9 mouse cellular contexts compared by ENCODE assay signal in the genomic region with DNA sequence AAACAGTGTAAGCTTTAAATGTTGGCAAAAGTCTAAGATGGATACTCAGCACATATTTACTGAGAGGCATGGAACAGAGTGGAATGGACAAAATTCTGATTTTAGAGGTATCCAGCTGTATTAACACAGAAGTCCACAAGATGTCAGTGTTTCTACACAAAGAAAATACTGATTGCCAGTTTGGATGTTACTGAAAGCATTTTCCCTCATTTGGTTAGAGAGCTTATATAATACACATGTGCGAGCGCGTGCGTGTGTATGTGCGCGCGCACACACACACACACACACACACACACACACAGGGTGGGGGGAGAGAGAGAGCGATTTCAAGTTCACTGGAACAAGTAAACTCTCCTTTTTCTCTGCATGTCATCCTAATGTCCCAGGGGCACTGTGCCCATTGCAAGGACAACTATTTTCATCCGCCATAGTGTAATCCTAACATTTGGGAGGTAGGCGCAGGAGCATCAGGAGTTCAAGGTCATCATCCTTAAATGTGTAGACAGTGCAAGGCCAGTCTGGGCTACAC. TPM values are rescaled to one million over a fixed set of nuclear protein-coding genes. Genes with fewer than 3 reads are reported as not detected.
DNase-seq lines count a peak whose midpoint lies in the region; ATAC-seq and TF ChIP-seq lines count a peak whose summit lies in the region.
"Had no signal": no experiment of that assay in that cellular context is flagged by ENCODE, and none has a peak within 500 bp of the region (broad histone marks: within the 10 kb centered on the region; RNA-seq: fewer than 3 reads in every experiment).

No protein-coding gene starts in this region.

- no peaks in the 10 kb centered on the region for H3K4me1 ChIP-seq in forebrain, embryonic 13.5 days
- H3K4me1 ChIP-seq in forebrain, embryonic 11.5 days (replicated peaks; ENCODE audit: control insufficient read depth, insufficient read depth, low read length) = no peaks in the 10 kb centered on the region
- no peaks in the 10 kb centered on the region for H3K4me1 ChIP-seq in ES-Bruce4 (ENCODE audit: control insufficient read depth, insufficient read depth, low read length)
- H3K4me1 ChIP-seq in hindbrain, embryonic 13.5 days (replicated peaks) = no peaks in the 10 kb centered on the region
- H3K4me1 ChIP-seq in neural tube, embryonic 11.5 days (ENCODE audit: control insufficient read depth, insufficient read depth, low read length) = no peaks in the 10 kb centered on the region
- H3K4me1 ChIP-seq: liver, embryonic 13.5 days had no signal

- H3K27me3 ChIP-seq in forebrain, embryonic 13.5 days = no peaks in the 10 kb centered on the region
- H3K27me3 ChIP-seq in forebrain, embryonic 11.5 days (ENCODE audit: control insufficient read depth, insufficient read depth, low read length) = no peaks in the 10 kb centered on the region
- H3K27me3 ChIP-seq in ES-Bruce4 (ENCODE audit: control insufficient read depth, insufficient read depth, low read length, poor library complexity, severe bottlenecking) = no peaks in the 10 kb centered on the region
- H3K27me3 ChIP-seq in hindbrain, embryonic 13.5 days = 0 out of 2 replicates have a peak, but pooled peaks cover 3% of the 10 kb centered on the region
- no peaks in the 10 kb centered on the region for H3K27me3 ChIP-seq in neural tube, embryonic 11.5 days (ENCODE audit: control insufficient read depth, insufficient read depth, low read length)
- H3K27me3 ChIP-seq: liver, embryonic 13.5 days had no signal

- H3K4me2 ChIP-seq in forebrain, embryonic 13.5 days = no peak overlapping the region
- H3K4me2 ChIP-seq in forebrain, embryonic 11.5 days (ENCODE audit: low read depth, low read length, severe bottlenecking) = no peak overlapping the region
- H3K4me2 ChIP-seq in hindbrain, embryonic 13.5 days = no peak overlapping the region
- H3K4me2 ChIP-seq in neural tube, embryonic 11.5 days (ENCODE audit: low read depth) = no peak overlapping the region
- H3K4me2 ChIP-seq: liver, embryonic 13.5 days had no signal

- no peaks in the 10 kb centered on the region for H3K9me3 ChIP-seq in forebrain, embryonic 13.5 days (replicated peaks)
- H3K9me3 ChIP-seq in forebrain, embryonic 11.5 days (ENCODE audit: control insufficient read depth, low read length) = no peaks in the 10 kb centered on the region
- no peaks in the 10 kb centered on the region for H3K9me3 ChIP-seq in ES-Bruce4 (replicated peaks; ENCODE audit: control insufficient read depth, insufficient read depth, low read length, poor library complexity, severe bottlenecking)
- no peaks in the 10 kb centered on the region for H3K9me3 ChIP-seq in hindbrain, embryonic 13.5 days
- no peaks in the 10 kb centered on the region for H3K9me3 ChIP-seq in neural tube, embryonic 11.5 days (ENCODE audit: control insufficient read depth, low read length)
- H3K9me3 ChIP-seq: liver, embryonic 13.5 days had no signal

- WGBS in forebrain, embryonic 13.5 days = 52% methylated on average over 10 of the region's 10 CpGs
- WGBS in forebrain, embryonic 11.5 days = 64% methylated on average over 10 of the region's 10 CpGs
- WGBS in hindbrain, embryonic 13.5 days = 60% methylated on average over 10 of the region's 10 CpGs
- 68% methylated on average over 10 of the region's 10 CpGs for WGBS in neural tube, embryonic 11.5 days

- H3K4me3 ChIP-seq in forebrain, embryonic 13.5 days = no peak overlapping the region
- no peak overlapping the region for H3K4me3 ChIP-seq in forebrain, embryonic 11.5 days (ENCODE audit: low read depth, low read length)
- no peak overlapping the region for H3K4me3 ChIP-seq in ES-Bruce4 (ENCODE audit: low read depth, low read length)
- no peak overlapping the region for H3K4me3 ChIP-seq in hindbrain, embryonic 13.5 days
- no peak overlapping the region for H3K4me3 ChIP-seq in neural tube, embryonic 11.5 days (ENCODE audit: low read depth, low read length)
- H3K4me3 ChIP-seq: liver, embryonic 13.5 days had no signal

- no peak overlapping the region for H3K9ac ChIP-seq in forebrain, embryonic 13.5 days
- no peak overlapping the region for H3K9ac ChIP-seq in forebrain, embryonic 11.5 days (ENCODE audit: low read length)
- no peak overlapping the region for H3K9ac ChIP-seq in ES-Bruce4 (ENCODE audit: low read depth, poor library complexity, severe bottlenecking)
- no peak overlapping the region for H3K9ac ChIP-seq in hindbrain, embryonic 13.5 days
- no peak overlapping the region for H3K9ac ChIP-seq in neural tube, embryonic 11.5 days (ENCODE audit: low read length)
- H3K9ac ChIP-seq: liver, embryonic 13.5 days had no signal

- H3K36me3 ChIP-seq in forebrain, embryonic 13.5 days (ENCODE audit: poor library complexity, severe bottlenecking) = no peaks in the 10 kb centered on the region
- H3K36me3 ChIP-seq in forebrain, embryonic 11.5 days (ENCODE audit: control insufficient read depth, insufficient read depth, low read length) = no peaks in the 10 kb centered on the region
- no peaks in the 10 kb centered on the region for H3K36me3 ChIP-seq in ES-Bruce4 (ENCODE audit: control insufficient read depth, insufficient read depth, low read length, poor library complexity, severe bottlenecking)
- H3K36me3 ChIP-seq in hindbrain, embryonic 13.5 days = no peaks in the 10 kb centered on the region
- H3K36me3 ChIP-seq in neural tube, embryonic 11.5 days (ENCODE audit: control insufficient read depth, insufficient read depth, low read length) = no peaks in the 10 kb centered on the region
- H3K36me3 ChIP-seq: liver, embryonic 13.5 days had no signal

- peak; percentile 10 for TF ChIP-seq CTCF in ES-Bruce4 (IDR thresholded peaks at IDR 0.05; ENCODE audit: low read depth, low read length)

- DNase-seq in forebrain, embryonic 11.5 days (ENCODE audit: low spot score) = no peak
- peak; percentile 63 to 75 for DNase-seq in cerebellum, postnatal 36 days
- DNase-seq in left cerebral cortex, postnatal 14 days (ENCODE audit: low spot score in 2 of 2) = peak; percentile 77 to 92
- DNase-seq in neural tube, embryonic 11.5 days (ENCODE audit: low spot score) = peak; percentile 25
- DNase-seq: liver, embryonic 13.5 days had no signal

- intact Hi-C loops in left cerebral cortex, postnatal 14 days (cut with DNase I) = loop anchor here (5.0 to 10.0 kb wide), 3 partner anchors 424 to 761 kb away; no protein-coding TSS in a partner anchor

- TF ChIP-seq POLR2A in ES-Bruce4 (IDR thresholded peaks at IDR 0.05; ENCODE audit: insufficient read depth, low read length) = no peak

- no peak overlapping the region for H3K27ac ChIP-seq in forebrain, embryonic 13.5 days
- H3K27ac ChIP-seq in forebrain, embryonic 11.5 days (ENCODE audit: low read depth, low read length) = no peak overlapping the region
- H3K27ac ChIP-seq in ES-Bruce4 (ENCODE audit: insufficient read depth, low read length) = no peak overlapping the region
- no peak overlapping the region for H3K27ac ChIP-seq in hindbrain, embryonic 13.5 days
- H3K27ac ChIP-seq in neural tube, embryonic 11.5 days (ENCODE audit: low read depth, low read length) = no peak overlapping the region
- H3K27ac ChIP-seq: liver, embryonic 13.5 days had no signal

- peak; percentile 50; the same call in 1 of the 2 replicates for ATAC-seq in forebrain, embryonic 13.5 days
- no peak; the same call in 1 of the 2 replicates for ATAC-seq in forebrain, embryonic 11.5 days (replicated peaks; ENCODE audit: low FRiP score)
- peak; percentile 78 for ATAC-seq in hindbrain, embryonic 13.5 days (ENCODE audit: low FRiP score)
- no peak for ATAC-seq in neural tube, embryonic 11.5 days (ENCODE audit: insufficient read depth, low FRiP score, low TSS enrichment)
- no peak for ATAC-seq in activated CD4-positive, CD25-positive, alpha-beta regulatory T cell, adult 4 months

- no peak for TF ChIP-seq EP300 in ES-Bruce4 (IDR thresholded peaks at IDR 0.05; ENCODE audit: insufficient read depth, low read depth, low read length)

RNA-seq across cellular contexts. Expression of a gene that starts 9.7 kb away (rescaled TPM):
- polyA plus RNA-seq in forebrain, embryonic 13.5 days (2015; fragmentation: Nextera tagmentation; extraction: Ambion mirVana) = 35.4 and 40.8 TPM in 2 replicates
- 43.5 and 47.5 TPM in 2 replicates for polyA plus RNA-seq in forebrain, embryonic 11.5 days (2014; fragmentation: Nextera tagmentation; extraction: Ambion mirVana)
- 55.0 and 58.9 TPM in 2 replicates for polyA plus RNA-seq in ES-Bruce4 (2011; ENCODE audit: insufficient read depth, insufficient read length, low read depth, missing spikeins)
- 34.0 and 34.6 TPM in 2 replicates for polyA plus RNA-seq in hindbrain, embryonic 13.5 days (2015; fragmentation: Nextera tagmentation; extraction: Ambion mirVana)
- total RNA-seq in left cerebral cortex, postnatal 14 days (2021) = 10 to 100 TPM; 47.6 to 50.4 TPM
- 37.1 and 41.4 TPM in 2 replicates for polyA plus RNA-seq in neural tube, embryonic 11.5 days (2014; fragmentation: Nextera tagmentation; extraction: Ambion mirVana)
- polyA plus RNA-seq in activated CD4-positive, CD25-positive, alpha-beta regulatory T cell, adult 4 months (2017; shearing (Covaris generic)) = 10 to 100 TPM in 1 of 2 experiments, 1 to 10 TPM in 1; 8.8 to 13.3 TPM

Comparison
In these comparisons a context has a peak if more than half of its experiments do, and no peak if none do; other contexts are left out.
1. ATAC-seq: peak in forebrain, embryonic 13.5 days (single experiment) and hindbrain, embryonic 13.5 days (single experiment); none in forebrain, embryonic 11.5 days (single experiment), neural tube, embryonic 11.5 days (single experiment) and activated CD4-positive, CD25-positive, alpha-beta regulatory T cell, adult 4 months (single experiment).